Mouse (Mus musculus): ENCODE measurements at regions not wholly inside any gene's neighbourhood (a gene's known extent, or its start where the extent isn't known, plus 50 kb on each side); places are given as distances from the start of the nearest gene placed in this dataset.

GRCm38 (mm10) chr16:74597735-74598340 is 186.2 kb upstream of the Robo2 start:
- H3K4me2 ChIP-seq (ENCODE audit: low read length) = no peak overlapping the region
- H3K27ac ChIP-seq (ENCODE audit: low read depth, low read length) = no peak overlapping the region
- WGBS = 80% methylated on average over 4 of the region's 4 CpGs
- H3K4me1 ChIP-seq (ENCODE audit: control insufficient read depth, insufficient read depth, low read depth, low read length) = no peaks in the 10 kb centered on the region
- H3K36me3 ChIP-seq (ENCODE audit: control insufficient read depth, insufficient read depth, low read length) = no peaks in the 10 kb centered on the region
- H3K9ac ChIP-seq (ENCODE audit: low read depth, low read length) = no peak overlapping the region
- H3K27me3 ChIP-seq (replicated peaks; ENCODE audit: control insufficient read depth, insufficient read depth, low read length) = no peaks in the 10 kb centered on the region
- ATAC-seq = no peak
- no peaks in the 10 kb centered on the region for H3K9me3 ChIP-seq (ENCODE audit: control insufficient read depth, low read length)
- H3K4me3 ChIP-seq (ENCODE audit: low read length) = no peak overlapping the region

DNA sequence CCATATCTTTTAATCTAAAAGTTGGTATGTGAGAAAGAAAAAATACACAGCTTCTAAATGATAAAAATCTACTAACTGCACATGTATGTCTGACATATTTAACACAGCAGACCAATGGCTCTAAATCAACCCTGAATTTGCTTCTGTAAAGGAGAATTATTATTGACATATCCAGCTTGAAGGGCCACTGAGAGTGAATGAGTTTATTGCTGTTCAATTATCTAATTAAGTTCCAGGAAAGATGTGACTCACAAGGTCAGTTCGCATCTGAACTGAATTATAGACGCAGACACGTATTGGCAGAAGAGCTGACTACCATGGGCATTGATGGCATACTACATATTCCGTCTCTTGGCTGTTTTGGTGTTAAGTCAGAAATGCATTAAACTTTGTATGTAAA is 180.3 kb upstream of the Robo2 start:
- WGBS = 85% methylated on average over 4 of the region's 4 CpGs
- H3K27me3 ChIP-seq (replicated peaks; ENCODE audit: control insufficient read depth, insufficient read depth, low read length) = no peaks in the 10 kb centered on the region

GRCm38 (mm10) chr16:74582645-74583423 is 171.2 kb upstream of the Robo2 start:
- no peak for ATAC-seq
- Histone ChIP-seq H3K4me1 (ENCODE audit: control insufficient read depth, insufficient read depth, low read depth, low read length) (no peaks in the 10 kb centered on the region), H3K9ac (ENCODE audit: low read depth, low read length) (no peak overlapping the region), H3K36me3 (ENCODE audit: control insufficient read depth, insufficient read depth, low read length) (no peaks in the 10 kb centered on the region), H3K27ac (ENCODE audit: low read depth, low read length) (no peak overlapping the region), H3K27me3 (replicated peaks; ENCODE audit: control insufficient read depth, insufficient read depth, low read length) (no peaks in the 10 kb centered on the region), H3K4me2 (ENCODE audit: low read length) (no peak overlapping the region), H3K9me3 (ENCODE audit: control insufficient read depth, low read length) (no peaks in the 10 kb centered on the region), H3K4me3 (ENCODE audit: low read length) (no peak overlapping the region)
- WGBS = 76% methylated on average over 4 of the region's 4 CpGs

More for the DNA sequence above, 180.3 kb upstream of the Robo2 start:
- H3K4me2 ChIP-seq (ENCODE audit: low read length) = no peak overlapping the region
- no peaks in the 10 kb centered on the region for H3K4me1 ChIP-seq (ENCODE audit: control insufficient read depth, insufficient read depth, low read depth, low read length)
- H3K27ac ChIP-seq (ENCODE audit: low read depth, low read length) = no peak overlapping the region
- H3K9ac ChIP-seq (ENCODE audit: low read depth, low read length) = no peak overlapping the region
- no peak overlapping the region for H3K4me3 ChIP-seq (ENCODE audit: low read length)
- no peaks in the 10 kb centered on the region for H3K9me3 ChIP-seq (ENCODE audit: control insufficient read depth, low read length)
- H3K36me3 ChIP-seq (ENCODE audit: control insufficient read depth, insufficient read depth, low read length) = no peaks in the 10 kb centered on the region
- ATAC-seq = no peak

- no peak overlapping the region for H3K4me3 ChIP-seq (ENCODE audit: low read length)
- no peak overlapping the region for H3K27ac ChIP-seq (ENCODE audit: low read depth, low read length)
- no peak for ATAC-seq
- H3K4me2 ChIP-seq (ENCODE audit: low read length) = no peak overlapping the region
- H3K27me3 ChIP-seq (replicated peaks; ENCODE audit: control insufficient read depth, insufficient read depth, low read length) = no peaks in the 10 kb centered on the region
- no peak overlapping the region for H3K9ac ChIP-seq (ENCODE audit: low read depth, low read length)
- no peaks in the 10 kb centered on the region for H3K9me3 ChIP-seq (ENCODE audit: control insufficient read depth, low read length)
- H3K36me3 ChIP-seq (ENCODE audit: control insufficient read depth, insufficient read depth, low read length) = no peaks in the 10 kb centered on the region
- no peaks in the 10 kb centered on the region for H3K4me1 ChIP-seq (ENCODE audit: control insufficient read depth, insufficient read depth, low read depth, low read length)
- 73% methylated on average over 5 of the region's 5 CpGs for WGBS
Observed at GRCm38 (mm10) chr16:74548374-74548773, 136.7 kb upstream of the Robo2 start.

GRCm38 (mm10) chr16:74530531-74530930 is 118.9 kb upstream of the Robo2 start:
- 70% methylated on average over 2 of the region's 2 CpGs for WGBS
- Histone ChIP-seq H3K9me3 (ENCODE audit: control insufficient read depth, low read length) (no peaks in the 10 kb centered on the region), H3K4me2 (ENCODE audit: low read length) (no peak overlapping the region), H3K4me3 (ENCODE audit: low read length) (no peak overlapping the region), H3K27me3 (replicated peaks; ENCODE audit: control insufficient read depth, insufficient read depth, low read length) (no peaks in the 10 kb centered on the region), H3K9ac (ENCODE audit: low read depth, low read length) (no peak overlapping the region), H3K36me3 (ENCODE audit: control insufficient read depth, insufficient read depth, low read length) (no peaks in the 10 kb centered on the region), H3K4me1 (ENCODE audit: control insufficient read depth, insufficient read depth, low read depth, low read length) (no peaks in the 10 kb centered on the region), H3K27ac (ENCODE audit: low read depth, low read length) (no peak overlapping the region)
- ATAC-seq = no peak

- WGBS = 34% methylated on average over 3 of the region's 3 CpGs
- H3K4me3 ChIP-seq (ENCODE audit: low read length) = no peak overlapping the region
- no peak for ATAC-seq
- no peak overlapping the region for H3K9ac ChIP-seq (ENCODE audit: low read depth, low read length)
- H3K4me1 ChIP-seq (ENCODE audit: control insufficient read depth, insufficient read depth, low read depth, low read length) = no peaks in the 10 kb centered on the region
- H3K9me3 ChIP-seq (ENCODE audit: control insufficient read depth, low read length) = no peaks in the 10 kb centered on the region
- H3K36me3 ChIP-seq (ENCODE audit: control insufficient read depth, insufficient read depth, low read length) = no peaks in the 10 kb centered on the region
- H3K27ac ChIP-seq (ENCODE audit: low read depth, low read length) = no peak overlapping the region
- no peaks in the 10 kb centered on the region for H3K27me3 ChIP-seq (replicated peaks; ENCODE audit: control insufficient read depth, insufficient read depth, low read length)
- H3K4me2 ChIP-seq (ENCODE audit: low read length) = no peak overlapping the region
Observed at GRCm38 (mm10) chr16:74528245-74528644, 116.6 kb upstream of the Robo2 start.

GRCm38 (mm10) chr16:74526521-74526920 is 114.9 kb upstream of the Robo2 start:
- no peak overlapping the region for H3K4me2 ChIP-seq (ENCODE audit: low read length)
- 76% methylated on average over 1 of the region's 1 CpGs for WGBS
- no peaks in the 10 kb centered on the region for H3K36me3 ChIP-seq (ENCODE audit: control insufficient read depth, insufficient read depth, low read length)
- no peak overlapping the region for H3K4me3 ChIP-seq (ENCODE audit: low read length)
- no peaks in the 10 kb centered on the region for H3K9me3 ChIP-seq (ENCODE audit: control insufficient read depth, low read length)
- H3K9ac ChIP-seq (ENCODE audit: low read depth, low read length) = no peak overlapping the region
- H3K27me3 ChIP-seq (replicated peaks; ENCODE audit: control insufficient read depth, insufficient read depth, low read length) = no peaks in the 10 kb centered on the region
- no peak overlapping the region for H3K27ac ChIP-seq (ENCODE audit: low read depth, low read length)
- H3K4me1 ChIP-seq (ENCODE audit: control insufficient read depth, insufficient read depth, low read depth, low read length) = no peaks in the 10 kb centered on the region
- no peak for ATAC-seq

DNA sequence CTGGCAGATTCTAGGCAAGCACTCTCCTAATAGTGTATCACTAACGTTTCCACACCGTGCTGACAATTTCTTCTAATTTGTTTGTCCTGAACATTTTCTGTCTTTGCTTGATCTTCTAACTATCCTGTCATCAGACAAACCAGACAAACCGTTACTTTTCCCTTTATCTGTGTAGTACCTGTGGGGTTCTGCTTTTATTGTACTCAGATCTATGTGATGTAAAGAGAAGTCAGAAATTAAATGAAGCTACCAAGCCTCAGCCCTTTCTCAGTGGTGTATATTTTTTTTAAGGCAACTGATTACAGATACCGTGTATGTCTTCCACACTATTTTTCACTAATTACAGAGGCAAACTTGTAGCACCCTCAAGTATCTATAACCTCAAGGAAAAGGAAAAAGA is 108.9 kb upstream of the Robo2 start:
- no peaks in the 10 kb centered on the region for H3K36me3 ChIP-seq (ENCODE audit: control insufficient read depth, insufficient read depth, low read length)
- 76% methylated on average over 4 of the region's 4 CpGs for WGBS
- ATAC-seq = no peak
- no peaks in the 10 kb centered on the region for H3K27me3 ChIP-seq (replicated peaks; ENCODE audit: control insufficient read depth, insufficient read depth, low read length)
- no peaks in the 10 kb centered on the region for H3K4me1 ChIP-seq (ENCODE audit: control insufficient read depth, insufficient read depth, low read depth, low read length)
- H3K4me2 ChIP-seq (ENCODE audit: low read length) = no peak overlapping the region
- H3K4me3 ChIP-seq (ENCODE audit: low read length) = no peak overlapping the region
- no peak overlapping the region for H3K27ac ChIP-seq (ENCODE audit: low read depth, low read length)
- no peak overlapping the region for H3K9ac ChIP-seq (ENCODE audit: low read depth, low read length)
- H3K9me3 ChIP-seq (ENCODE audit: control insufficient read depth, low read length) = no peaks in the 10 kb centered on the region

DNA sequence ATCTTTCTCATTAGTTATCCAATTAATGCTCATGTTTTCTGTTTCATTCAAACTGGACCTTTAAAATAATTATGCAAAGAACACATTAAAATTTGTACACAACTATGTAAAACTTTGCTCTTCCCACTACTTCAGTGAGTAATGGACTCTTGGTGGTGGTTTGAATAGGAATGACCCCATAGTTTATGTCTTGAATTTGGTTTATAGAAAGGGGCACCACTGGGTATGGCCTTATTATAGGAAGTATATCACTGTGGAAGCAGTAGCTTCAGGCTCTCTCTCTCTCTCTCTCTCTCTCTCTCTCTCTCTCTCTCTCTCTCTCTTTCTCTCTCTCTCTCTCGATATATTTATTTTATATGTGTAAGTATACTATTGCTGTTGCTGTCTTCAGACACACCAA is 106.3 kb upstream of the Robo2 start:
- 87% methylated on average over 1 of the region's 1 CpGs for WGBS
- Histone ChIP-seq H3K27me3 (replicated peaks; ENCODE audit: control insufficient read depth, insufficient read depth, low read length) (no peaks in the 10 kb centered on the region), H3K9ac (ENCODE audit: low read depth, low read length) (no peak overlapping the region)

More for the DNA sequence above, 106.3 kb upstream of the Robo2 start:
- no peak overlapping the region for H3K4me2 ChIP-seq (ENCODE audit: low read length)
- H3K4me1 ChIP-seq (ENCODE audit: control insufficient read depth, insufficient read depth, low read depth, low read length) = no peaks in the 10 kb centered on the region
- H3K4me3 ChIP-seq (ENCODE audit: low read length) = no peak overlapping the region
- H3K36me3 ChIP-seq (ENCODE audit: control insufficient read depth, insufficient read depth, low read length) = no peaks in the 10 kb centered on the region
- ATAC-seq = no peak
- no peaks in the 10 kb centered on the region for H3K9me3 ChIP-seq (ENCODE audit: control insufficient read depth, low read length)
- H3K27ac ChIP-seq (ENCODE audit: low read depth, low read length) = no peak overlapping the region

All from hindbrain, embryonic 16.5 days (tissue).